Mouse (Mus musculus): ENCODE data around the gene Kdm7a.

GRCm38 (mm10) chr6:39241421-39241891, 34.9 kb upstream of the Kdm7a start:
- no peak for TF ChIP-seq CTCF (IDR thresholded peaks at IDR 0.05; ENCODE audit: low read depth, low read length)
- no peak for TF ChIP-seq POLR2A (IDR thresholded peaks at IDR 0.05; ENCODE audit: extremely low read depth, insufficient read depth, low read length)
